Mouse (Mus musculus): ENCODE results near the gene Gm17349. TPM values are rescaled to one million over a fixed set of nuclear protein-coding genes. Genes with fewer than 3 reads are reported as not detected.

The Gm17349 gene
- total and polyA plus RNA-seq, 2 experiments from 2014 or later = not detected

- Histone ChIP-seq H3K27ac (ENCODE audit: low read depth) (no peak overlapping the region), H3K4me2 (ENCODE audit: low read depth, low read length) (no peak overlapping the region), H3K27me3 (ENCODE audit: control insufficient read depth, insufficient read depth, low read length) (0 out of 2 replicates have a peak, but pooled peaks cover 7% of the 10 kb centered on the region), H3K36me3 (replicated peaks; ENCODE audit: control insufficient read depth, insufficient read depth, low read length) (no peaks in the 10 kb centered on the region), H3K4me3 (ENCODE audit: low read depth, low read length) (no peak overlapping the region), H3K9ac (replicated peaks; ENCODE audit: low read depth, low read length) (no peak overlapping the region), H3K4me1 (ENCODE audit: control insufficient read depth, insufficient read depth) (no peaks in the 10 kb centered on the region), H3K9me3 (replicated peaks; ENCODE audit: control insufficient read depth, low read length) (no peaks in the 10 kb centered on the region)
- TF ChIP-seq EP300 (IDR thresholded peaks at IDR 0.05; ENCODE audit: low read depth) = no peak
- no peak for TF ChIP-seq CTCF (IDR thresholded peaks at IDR 0.05; ENCODE audit: low read depth)
- no peak for DNase-seq (ENCODE audit: low spot score)
- WGBS = 24% methylated on average over 4 of the region's 4 CpGs
- ATAC-seq (ENCODE audit: insufficient read depth, low read depth) = no peak
These were observed 14.4 kb downstream of the Gm17349 start for GRCm38 (mm10) chr15:99690924-99691323.

DNA sequence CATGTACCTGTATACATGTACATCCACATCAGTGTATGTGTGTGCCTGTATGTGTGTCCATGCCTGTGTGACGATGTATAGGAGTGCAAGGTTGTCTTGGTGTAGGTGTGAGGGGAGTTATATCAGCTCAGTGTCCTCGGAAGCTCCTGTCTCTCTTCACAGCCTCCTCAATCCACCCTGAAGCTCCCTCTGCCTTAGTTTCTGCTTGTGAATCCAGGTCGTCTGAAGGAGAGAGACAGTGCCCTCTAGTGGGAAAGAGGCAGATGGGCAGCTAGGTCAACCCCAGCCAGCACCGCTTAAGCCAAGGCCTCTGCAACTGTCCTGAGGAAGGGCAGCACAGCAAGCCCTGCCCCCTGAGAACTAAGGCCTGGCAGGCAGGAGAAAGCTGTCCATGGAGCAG lies 16.6 kb downstream of the Gm17349 start:
- Histone ChIP-seq H3K27ac (ENCODE audit: low read depth) (no peak overlapping the region), H3K36me3 (replicated peaks; ENCODE audit: control insufficient read depth, insufficient read depth, low read length) (no peaks in the 10 kb centered on the region), H3K4me1 (ENCODE audit: control insufficient read depth, insufficient read depth) (no peaks in the 10 kb centered on the region), H3K27me3 (ENCODE audit: control insufficient read depth, insufficient read depth, low read length) (0 out of 2 replicates have a peak, but pooled peaks cover 7% of the 10 kb centered on the region), H3K4me3 (ENCODE audit: low read depth, low read length) (no peak overlapping the region), H3K9me3 (replicated peaks; ENCODE audit: control insufficient read depth, low read length) (no peaks in the 10 kb centered on the region), H3K9ac (replicated peaks; ENCODE audit: low read depth, low read length) (no peak overlapping the region), H3K4me2 (ENCODE audit: low read depth, low read length) (no peak overlapping the region)
- peak; percentile 91 for TF ChIP-seq CTCF (IDR thresholded peaks at IDR 0.05; ENCODE audit: low read depth)
- no peak for TF ChIP-seq EP300 (IDR thresholded peaks at IDR 0.05; ENCODE audit: low read depth)
- 3% methylated on average over 4 of the region's 4 CpGs for WGBS
- DNase-seq (ENCODE audit: low spot score) (peak; percentile 76), ATAC-seq (ENCODE audit: insufficient read depth, low read depth) (peak; percentile 49; the same call in 1 of the 2 replicates)

GRCm38 (mm10) chr15:99684156-99684555 lies 21.1 kb downstream of the Gm17349 start:
- Histone ChIP-seq H3K4me2 (ENCODE audit: low read depth, low read length) (no peak overlapping the region), H3K27ac (ENCODE audit: low read depth) (no peak overlapping the region), H3K4me1 (ENCODE audit: control insufficient read depth, insufficient read depth) (no peaks in the 10 kb centered on the region), H3K9ac (replicated peaks; ENCODE audit: low read depth, low read length) (no peak overlapping the region), H3K4me3 (ENCODE audit: low read depth, low read length) (no peak overlapping the region), H3K27me3 (ENCODE audit: control insufficient read depth, insufficient read depth, low read length) (no peaks in the 10 kb centered on the region), H3K36me3 (replicated peaks; ENCODE audit: control insufficient read depth, insufficient read depth, low read length) (no peaks in the 10 kb centered on the region), H3K9me3 (replicated peaks; ENCODE audit: control insufficient read depth, low read length) (no peaks in the 10 kb centered on the region)
- no peak for TF ChIP-seq CTCF (IDR thresholded peaks at IDR 0.05; ENCODE audit: low read depth)
- TF ChIP-seq EP300 (IDR thresholded peaks at IDR 0.05; ENCODE audit: low read depth) = no peak
- WGBS = 89% methylated on average over 5 of the region's 5 CpGs
- no peak for DNase-seq (ENCODE audit: low spot score)
- ATAC-seq (ENCODE audit: insufficient read depth, low read depth) = no peak

- no peak for TF ChIP-seq EP300 (IDR thresholded peaks at IDR 0.05; ENCODE audit: low read depth)
- TF ChIP-seq CTCF (IDR thresholded peaks at IDR 0.05; ENCODE audit: low read depth) = peak; percentile 23; the same call in 1 of the 2 replicates
- ATAC-seq (ENCODE audit: insufficient read depth, low read depth) = no peak
- WGBS = 90% methylated on average over 7 of the region's 7 CpGs
These were observed 22.4 kb downstream of the Gm17349 start for GRCm38 (mm10) chr15:99682880-99683279.

GRCm38 (mm10) chr15:99679008-99679407 lies 26.3 kb downstream of the Gm17349 start:
- TF ChIP-seq EP300 (IDR thresholded peaks at IDR 0.05; ENCODE audit: low read depth) = no peak
- TF ChIP-seq CTCF (IDR thresholded peaks at IDR 0.05; ENCODE audit: low read depth) = no peak
- Histone ChIP-seq H3K4me1 (ENCODE audit: control insufficient read depth, insufficient read depth) (no peaks in the 10 kb centered on the region), H3K4me3 (ENCODE audit: low read depth, low read length) (no peak overlapping the region), H3K27ac (ENCODE audit: low read depth) (no peak overlapping the region), H3K9ac (replicated peaks; ENCODE audit: low read depth, low read length) (no peak overlapping the region), H3K27me3 (ENCODE audit: control insufficient read depth, insufficient read depth, low read length) (peaks cover 17% of the 10 kb centered on the region), H3K9me3 (replicated peaks; ENCODE audit: control insufficient read depth, low read length) (no peaks in the 10 kb centered on the region), H3K36me3 (replicated peaks; ENCODE audit: control insufficient read depth, insufficient read depth, low read length) (no peaks in the 10 kb centered on the region), H3K4me2 (ENCODE audit: low read depth, low read length) (no peak overlapping the region)
- DNase-seq (ENCODE audit: low spot score) (no peak), ATAC-seq (ENCODE audit: insufficient read depth, low read depth) (no peak)
- 57% methylated on average over 7 of the region's 7 CpGs for WGBS

More at GRCm38 (mm10) chr15:99682880-99683279, 22.4 kb downstream of the Gm17349 start:
- no peak overlapping the region for H3K4me2 ChIP-seq (ENCODE audit: low read depth, low read length)
- no peak overlapping the region for H3K9ac ChIP-seq (replicated peaks; ENCODE audit: low read depth, low read length)
- no peaks in the 10 kb centered on the region for H3K36me3 ChIP-seq (replicated peaks; ENCODE audit: control insufficient read depth, insufficient read depth, low read length)
- DNase-seq (ENCODE audit: low spot score) = no peak
- H3K27me3 ChIP-seq (ENCODE audit: control insufficient read depth, insufficient read depth, low read length) = no peaks in the 10 kb centered on the region
- no peaks in the 10 kb centered on the region for H3K4me1 ChIP-seq (ENCODE audit: control insufficient read depth, insufficient read depth)
- H3K27ac ChIP-seq (ENCODE audit: low read depth) = no peak overlapping the region
- no peaks in the 10 kb centered on the region for H3K9me3 ChIP-seq (replicated peaks; ENCODE audit: control insufficient read depth, low read length)
- no peak overlapping the region for H3K4me3 ChIP-seq (ENCODE audit: low read depth, low read length)
